In the genomic region with DNA sequence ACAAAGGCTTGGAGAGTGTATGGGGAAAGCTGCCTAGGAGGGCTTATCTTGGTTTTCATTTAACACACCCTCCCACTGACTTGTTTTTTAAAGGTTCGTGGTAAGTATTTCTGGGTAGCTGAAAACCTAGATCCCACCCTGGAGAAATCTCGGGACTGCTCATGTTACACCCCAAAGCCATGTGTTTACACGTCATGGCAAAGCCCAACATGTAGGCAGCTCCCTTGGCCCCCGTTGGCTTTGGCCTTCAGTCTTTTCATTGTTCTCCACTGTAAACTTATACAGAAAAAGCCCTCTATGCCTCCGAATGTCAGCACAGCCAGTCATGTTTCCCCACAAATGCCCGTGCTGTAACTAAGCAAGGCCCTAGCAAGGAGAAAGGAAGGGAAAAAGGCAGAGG, we compare ENCODE assay signal across 21 mouse cellular contexts.
DNase-seq lines count a peak whose midpoint lies in the region; ATAC-seq lines count a peak whose summit lies in the region.
"Had no signal": no experiment of that assay in that cellular context is flagged by ENCODE, and none has a peak within 500 bp of the region (broad histone marks: within the 10 kb centered on the region; RNA-seq: fewer than 3 reads in every experiment).

No protein-coding gene starts in this region.

- no peak for DNase-seq in hindbrain, embryonic 14.5 days (ENCODE audit: low spot score)
- no peak for DNase-seq in embryonic facial prominence, embryonic 11.5 days (ENCODE audit: low spot score)
- DNase-seq in embryonic facial prominence, embryonic 14.5 days (ENCODE audit: low spot score) = peak; percentile 88
- DNase-seq in thymus, postnatal 10 days (ENCODE audit: low spot score in 2 of 2) = no peak
- DNase-seq in kidney, postnatal 14 days = no peak
- DNase-seq: adrenal gland, postnatal 10 days; cerebellum, adult 9-11 months; forebrain, postnatal 0 days; heart, postnatal 4 days; kidney, adult 9 months; kidney, postnatal 36 days; layer of hippocampus, adult 9-11 months; liver; thymus, postnatal 4 days had no signal

- 57% methylated on average over 6 of the region's 6 CpGs for WGBS in hindbrain, embryonic 12.5 days
- WGBS in hindbrain, embryonic 14.5 days = 64% methylated on average over 6 of the region's 6 CpGs
- 42% methylated on average over 6 of the region's 6 CpGs for WGBS in embryonic facial prominence, embryonic 11.5 days
- 23% methylated on average over 6 of the region's 6 CpGs for WGBS in embryonic facial prominence, embryonic 14.5 days
- WGBS in limb, embryonic 15.5 days = 21% methylated on average over 6 of the region's 6 CpGs

- no peak overlapping the region for H3K4me3 ChIP-seq in hindbrain, embryonic 12.5 days
- no peak overlapping the region for H3K4me3 ChIP-seq in hindbrain, embryonic 14.5 days (replicated peaks; ENCODE audit: low read length)
- no peak overlapping the region for H3K4me3 ChIP-seq in embryonic facial prominence, embryonic 11.5 days (ENCODE audit: low read depth, low read length)
- no peak overlapping the region for H3K4me3 ChIP-seq in embryonic facial prominence, embryonic 14.5 days (ENCODE audit: low read depth, low read length)
- no peak overlapping the region for H3K4me3 ChIP-seq in limb, embryonic 15.5 days
- H3K4me3 ChIP-seq: heart, embryonic 12.5 days; left cerebral cortex, adult 2 months; midbrain, embryonic 13.5 days had no signal

- ATAC-seq in hindbrain, embryonic 12.5 days (ENCODE audit: low FRiP score) = no peak
- no peak for ATAC-seq in hindbrain, embryonic 14.5 days (ENCODE audit: low FRiP score)
- no peak for ATAC-seq in embryonic facial prominence, embryonic 11.5 days (replicated peaks; ENCODE audit: insufficient number of reproducible peaks, low FRiP score, low TSS enrichment, low read depth)
- ATAC-seq in embryonic facial prominence, embryonic 14.5 days (ENCODE audit: low read depth) = peak; percentile 78
- no peak for ATAC-seq in limb, embryonic 15.5 days (ENCODE audit: insufficient number of reproducible peaks, low FRiP score, low TSS enrichment, low read depth)
- ATAC-seq: activated CD4-positive, CD25-positive, alpha-beta regulatory T cell, adult 4 months; forebrain, postnatal 0 days; lung, postnatal 0 days; midbrain, embryonic 13.5 days had no signal

- no peaks in the 10 kb centered on the region for H3K36me3 ChIP-seq in hindbrain, embryonic 12.5 days
- no peaks in the 10 kb centered on the region for H3K36me3 ChIP-seq in hindbrain, embryonic 14.5 days (replicated peaks; ENCODE audit: control insufficient read depth, insufficient read depth)
- no peaks in the 10 kb centered on the region for H3K36me3 ChIP-seq in embryonic facial prominence, embryonic 11.5 days (replicated peaks; ENCODE audit: control insufficient read depth, insufficient read depth, low read depth, low read length)
- no peaks in the 10 kb centered on the region for H3K36me3 ChIP-seq in embryonic facial prominence, embryonic 14.5 days (ENCODE audit: control insufficient read depth, insufficient read depth, low read length)
- no peaks in the 10 kb centered on the region for H3K36me3 ChIP-seq in limb, embryonic 15.5 days
- H3K36me3 ChIP-seq: heart, embryonic 12.5 days; midbrain, embryonic 13.5 days had no signal

- no peaks in the 10 kb centered on the region for H3K9me3 ChIP-seq in hindbrain, embryonic 12.5 days (replicated peaks)
- H3K9me3 ChIP-seq in hindbrain, embryonic 14.5 days (ENCODE audit: control insufficient read depth, low read length) = no peaks in the 10 kb centered on the region
- no peaks in the 10 kb centered on the region for H3K9me3 ChIP-seq in embryonic facial prominence, embryonic 11.5 days (replicated peaks; ENCODE audit: control insufficient read depth, low read length)
- H3K9me3 ChIP-seq in embryonic facial prominence, embryonic 14.5 days (ENCODE audit: control insufficient read depth, low read length) = no peaks in the 10 kb centered on the region
- no peaks in the 10 kb centered on the region for H3K9me3 ChIP-seq in limb, embryonic 15.5 days
- H3K9me3 ChIP-seq: heart, embryonic 12.5 days; midbrain, embryonic 13.5 days had no signal

- H3K27me3 ChIP-seq in hindbrain, embryonic 12.5 days = peaks cover 25% of the 10 kb centered on the region
- H3K27me3 ChIP-seq in hindbrain, embryonic 14.5 days (ENCODE audit: control insufficient read depth, insufficient read depth, low read length) = peaks cover 14% of the 10 kb centered on the region; the same call in 1 of the 2 replicates
- no peaks in the 10 kb centered on the region for H3K27me3 ChIP-seq in embryonic facial prominence, embryonic 11.5 days (ENCODE audit: control insufficient read depth, insufficient read depth, low read length)
- H3K27me3 ChIP-seq in embryonic facial prominence, embryonic 14.5 days (replicated peaks; ENCODE audit: control insufficient read depth, insufficient read depth, low read length) = no peaks in the 10 kb centered on the region
- peaks cover 3% of the 10 kb centered on the region; the same call in 1 of the 2 replicates for H3K27me3 ChIP-seq in limb, embryonic 15.5 days
- H3K27me3 ChIP-seq: heart, embryonic 12.5 days had no signal

- no peak overlapping the region for H3K9ac ChIP-seq in hindbrain, embryonic 12.5 days
- H3K9ac ChIP-seq in hindbrain, embryonic 14.5 days = no peak overlapping the region
- no peak overlapping the region for H3K9ac ChIP-seq in embryonic facial prominence, embryonic 11.5 days (replicated peaks; ENCODE audit: low read length)
- H3K9ac ChIP-seq in embryonic facial prominence, embryonic 14.5 days (ENCODE audit: low read depth, low read length) = no peak overlapping the region
- no peak overlapping the region for H3K9ac ChIP-seq in limb, embryonic 15.5 days
- H3K9ac ChIP-seq: forebrain, postnatal 0 days; heart, embryonic 12.5 days; midbrain, embryonic 13.5 days had no signal

- no peak overlapping the region for H3K4me2 ChIP-seq in hindbrain, embryonic 12.5 days (replicated peaks)
- no peak overlapping the region for H3K4me2 ChIP-seq in hindbrain, embryonic 14.5 days (replicated peaks)
- no peak overlapping the region for H3K4me2 ChIP-seq in embryonic facial prominence, embryonic 11.5 days (ENCODE audit: low read depth, low read length)
- H3K4me2 ChIP-seq in embryonic facial prominence, embryonic 14.5 days (ENCODE audit: low read depth, low read length) = no peak overlapping the region
- no peak overlapping the region for H3K4me2 ChIP-seq in limb, embryonic 15.5 days
- H3K4me2 ChIP-seq: heart, embryonic 12.5 days; midbrain, embryonic 13.5 days had no signal

- H3K4me1 ChIP-seq in hindbrain, embryonic 12.5 days = peaks cover 27% of the 10 kb centered on the region
- H3K4me1 ChIP-seq in hindbrain, embryonic 14.5 days (replicated peaks; ENCODE audit: control insufficient read depth, insufficient read depth, low read length) = peaks cover 13% of the 10 kb centered on the region; the same call in 1 of the 2 replicates
- H3K4me1 ChIP-seq in embryonic facial prominence, embryonic 11.5 days (ENCODE audit: control insufficient read depth, insufficient read depth, low read length) = no peaks in the 10 kb centered on the region; the same call in 1 of the 2 replicates
- peaks cover 34% of the 10 kb centered on the region for H3K4me1 ChIP-seq in embryonic facial prominence, embryonic 14.5 days (ENCODE audit: control insufficient read depth, insufficient read depth, low read length)
- peaks cover 40% of the 10 kb centered on the region for H3K4me1 ChIP-seq in limb, embryonic 15.5 days

- H3K27ac ChIP-seq in hindbrain, embryonic 12.5 days = peak overlapping the region; percentile 66
- H3K27ac ChIP-seq in hindbrain, embryonic 14.5 days = no peak overlapping the region
- peak overlapping the region; percentile 48 for H3K27ac ChIP-seq in embryonic facial prominence, embryonic 11.5 days (replicated peaks; ENCODE audit: low read depth, low read length)
- H3K27ac ChIP-seq in embryonic facial prominence, embryonic 14.5 days (replicated peaks; ENCODE audit: low read depth, low read length) = peak overlapping the region; percentile 89
- peak overlapping the region; percentile 72 for H3K27ac ChIP-seq in limb, embryonic 15.5 days
- H3K27ac ChIP-seq: left cerebral cortex, adult 2 months; midbrain, embryonic 13.5 days had no signal
